Mouse (Mus musculus) lung, postnatal 0 days (tissue): ENCODE measurements around the gene Kif19a.

Source experiments
- CTCF ChIP-seq: IDR thresholded peaks from 2 replicates; pipeline ENCODE4 v1.5.1; 2016; ENCODE audit warnings: antibody characterized with exemption, mild to moderate bottlenecking
- EP300 ChIP-seq: IDR thresholded peaks from 2 replicates; pipeline ENCODE4 v1.6.1; 2016; ENCODE audit warnings: antibody characterized with exemption, mild to moderate bottlenecking, control low read depth

DNA sequence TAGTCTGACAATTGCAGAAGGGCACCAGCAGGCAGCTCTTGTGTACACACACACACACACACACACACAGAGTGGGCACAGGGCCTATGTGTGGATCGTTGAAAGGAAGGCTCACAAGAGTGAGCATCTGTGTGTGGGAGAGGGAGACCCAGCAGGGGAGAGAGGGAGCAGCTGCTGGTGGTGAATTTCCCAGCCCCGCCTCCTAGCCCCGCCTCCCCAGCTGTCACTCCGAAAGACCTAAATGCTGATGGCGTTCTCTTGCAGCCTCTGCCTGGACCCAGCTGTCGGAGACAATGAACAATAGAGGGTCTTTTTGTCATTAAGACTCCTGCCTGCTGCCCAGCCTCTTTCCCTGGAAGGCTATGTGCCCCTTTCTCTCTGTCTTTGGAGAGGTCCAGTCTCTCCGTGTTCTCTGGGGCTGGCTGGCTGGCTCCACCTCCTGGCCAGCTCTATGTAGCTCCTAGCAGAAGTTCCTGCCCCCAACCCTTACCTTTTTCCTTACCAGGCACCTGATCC, 30.1 kb downstream of the Kif19a start:
- TF ChIP-seq EP300 = no peak
- peak; percentile 47 for TF ChIP-seq CTCF
